Mouse (Mus musculus): ENCODE measurements at regions not wholly inside any gene's neighbourhood (a gene's known extent, or its start where the extent isn't known, plus 50 kb on each side); places are given as distances from the start of the nearest gene placed in this dataset.
"Not testable (repeated sequence)": the region's sequence is repeated elsewhere in the genome, so short reads cannot be mapped to it uniquely, and the experiment has no call there.

GRCm38 (mm10) chr9:94155581-94155980 lies 382.3 kb downstream of the 1190002N15Rik start:
- no peaks in the 10 kb centered on the region for H3K9me3 ChIP-seq
- H3K27me3 ChIP-seq (replicated peaks) = no peaks in the 10 kb centered on the region
- no peak for ATAC-seq (ENCODE audit: insufficient read depth, low FRiP score, low read depth)
- WGBS = 58% methylated on average over 2 of the region's 2 CpGs
- no peak overlapping the region for H3K9ac ChIP-seq
- H3K4me3 ChIP-seq (replicated peaks) = no peak overlapping the region
- no peak overlapping the region for H3K4me2 ChIP-seq
- no peaks in the 10 kb centered on the region for H3K4me1 ChIP-seq
- no peaks in the 10 kb centered on the region for H3K36me3 ChIP-seq
- no peak overlapping the region for H3K27ac ChIP-seq

GRCm38 (mm10) chr9:94148474-94148873 lies 389.4 kb downstream of the 1190002N15Rik start:
- 58% methylated on average over 1 of the region's 1 CpGs for WGBS
- H3K4me2 ChIP-seq = no peak overlapping the region
- no peaks in the 10 kb centered on the region for H3K4me1 ChIP-seq
- no peak overlapping the region for H3K4me3 ChIP-seq (replicated peaks)
- no peak overlapping the region for H3K27ac ChIP-seq
- no peaks in the 10 kb centered on the region for H3K27me3 ChIP-seq (replicated peaks)
- H3K36me3 ChIP-seq = no peaks in the 10 kb centered on the region
- H3K9ac ChIP-seq = no peak overlapping the region
- H3K9me3 ChIP-seq = no peaks in the 10 kb centered on the region
- ATAC-seq (ENCODE audit: insufficient read depth, low FRiP score, low read depth) = no peak

GRCm38 (mm10) chr9:94146787-94147186 lies 391.1 kb downstream of the 1190002N15Rik start:
- H3K9ac ChIP-seq = no peak overlapping the region
- no peaks in the 10 kb centered on the region for H3K27me3 ChIP-seq (replicated peaks)
- H3K4me1 ChIP-seq = no peaks in the 10 kb centered on the region
- no peak for ATAC-seq (ENCODE audit: insufficient read depth, low FRiP score, low read depth)
- H3K4me3 ChIP-seq (replicated peaks) = no peak overlapping the region
- H3K9me3 ChIP-seq = no peaks in the 10 kb centered on the region
- H3K27ac ChIP-seq = no peak overlapping the region
- WGBS = 87% methylated on average over 3 of the region's 3 CpGs
- H3K36me3 ChIP-seq = no peaks in the 10 kb centered on the region
- H3K4me2 ChIP-seq = no peak overlapping the region

GRCm38 (mm10) chr9:94136444-94136843 lies 401.4 kb downstream of the 1190002N15Rik start:
- no peak for ATAC-seq (ENCODE audit: insufficient read depth, low FRiP score, low read depth)
- Histone ChIP-seq H3K4me1 (no peaks in the 10 kb centered on the region), H3K27me3 (replicated peaks) (no peaks in the 10 kb centered on the region), H3K9ac (no peak overlapping the region), H3K9me3 (no peaks in the 10 kb centered on the region), H3K27ac (no peak overlapping the region), H3K4me2 (no peak overlapping the region), H3K4me3 (replicated peaks) (no peak overlapping the region), H3K36me3 (no peaks in the 10 kb centered on the region)
- WGBS = 33% methylated on average over 1 of the region's 1 CpGs

- Histone ChIP-seq H3K27me3 (replicated peaks) (no peaks in the 10 kb centered on the region), H3K4me3 (replicated peaks) (no peak overlapping the region), H3K4me1 (no peaks in the 10 kb centered on the region), H3K4me2 (no peak overlapping the region), H3K9me3 (no peaks in the 10 kb centered on the region), H3K36me3 (no peaks in the 10 kb centered on the region), H3K27ac (no peak overlapping the region), H3K9ac (no peak overlapping the region)
- WGBS = 73% methylated on average over 2 of the region's 2 CpGs
- no peak for ATAC-seq (ENCODE audit: insufficient read depth, low FRiP score, low read depth)
Observed at GRCm38 (mm10) chr9:94133682-94134081, 404.2 kb downstream of the 1190002N15Rik start.

- H3K36me3 ChIP-seq = no peaks in the 10 kb centered on the region
- H3K4me2 ChIP-seq = no peak overlapping the region
- whole genome bisulfite sequencing = 74% methylated on average over 1 of the region's 1 CpGs
- no peak overlapping the region for H3K9ac ChIP-seq
- no peak overlapping the region for H3K4me3 ChIP-seq (replicated peaks)
- no peaks in the 10 kb centered on the region for H3K9me3 ChIP-seq
- no peaks in the 10 kb centered on the region for H3K27me3 ChIP-seq (replicated peaks)
- no peaks in the 10 kb centered on the region for H3K4me1 ChIP-seq
- no peak for ATAC-seq (ENCODE audit: insufficient read depth, low FRiP score, low read depth)
- no peak overlapping the region for H3K27ac ChIP-seq
Observed at GRCm38 (mm10) chr9:94131367-94131766, 406.5 kb downstream of the 1190002N15Rik start.

GRCm38 (mm10) chr9:94116961-94117360 lies 420.9 kb downstream of the 1190002N15Rik start:
- WGBS = 81% methylated on average over 5 of the region's 5 CpGs
- no peak overlapping the region for H3K4me2 ChIP-seq
- ATAC-seq (ENCODE audit: insufficient read depth, low FRiP score, low read depth) = no peak
- H3K9ac ChIP-seq = no peak overlapping the region
- no peaks in the 10 kb centered on the region for H3K4me1 ChIP-seq
- no peaks in the 10 kb centered on the region for H3K9me3 ChIP-seq
- no peaks in the 10 kb centered on the region for H3K36me3 ChIP-seq
- no peak overlapping the region for H3K27ac ChIP-seq
- H3K27me3 ChIP-seq (replicated peaks) = no peaks in the 10 kb centered on the region
- no peak overlapping the region for H3K4me3 ChIP-seq (replicated peaks)

GRCm38 (mm10) chr9:94107701-94108100 lies 430.2 kb downstream of the 1190002N15Rik start:
- H3K9ac ChIP-seq; H3K4me3 ChIP-seq (replicated peaks); H3K27ac ChIP-seq; ATAC-seq (ENCODE audit: insufficient read depth, low FRiP score, low read depth); H3K4me2 ChIP-seq; H3K4me1 ChIP-seq; H3K36me3 ChIP-seq; H3K27me3 ChIP-seq (replicated peaks); H3K9me3 ChIP-seq: not testable (repeated sequence)
- WGBS = 44% methylated on average over 1 of the region's 1 CpGs

GRCm38 (mm10) chr9:94104669-94105068 lies 433.2 kb downstream of the 1190002N15Rik start:
- H3K4me2 ChIP-seq = no peak overlapping the region
- no peaks in the 10 kb centered on the region for H3K27me3 ChIP-seq (replicated peaks)
- H3K9ac ChIP-seq = no peak overlapping the region
- H3K36me3 ChIP-seq = no peaks in the 10 kb centered on the region
- ATAC-seq (ENCODE audit: insufficient read depth, low FRiP score, low read depth) = no peak
- H3K4me1 ChIP-seq = no peaks in the 10 kb centered on the region
- no peaks in the 10 kb centered on the region for H3K9me3 ChIP-seq
- H3K27ac ChIP-seq = no peak overlapping the region
- WGBS = 75% methylated on average over 4 of the region's 4 CpGs
- H3K4me3 ChIP-seq (replicated peaks) = no peak overlapping the region

GRCm38 (mm10) chr9:94101958-94102357 lies 435.9 kb downstream of the 1190002N15Rik start:
- H3K4me3 ChIP-seq (replicated peaks) = no peak overlapping the region
- H3K4me1 ChIP-seq = no peaks in the 10 kb centered on the region
- H3K27ac ChIP-seq = no peak overlapping the region
- ATAC-seq (ENCODE audit: insufficient read depth, low FRiP score, low read depth) = no peak
- no peaks in the 10 kb centered on the region for H3K9me3 ChIP-seq
- no peak overlapping the region for H3K9ac ChIP-seq
- WGBS = 38% methylated on average over 3 of the region's 3 CpGs
- H3K27me3 ChIP-seq (replicated peaks) = no peaks in the 10 kb centered on the region
- H3K4me2 ChIP-seq = no peak overlapping the region
- no peaks in the 10 kb centered on the region for H3K36me3 ChIP-seq

GRCm38 (mm10) chr9:94094800-94095199 lies 443.1 kb downstream of the 1190002N15Rik start:
- no peak for ATAC-seq (ENCODE audit: insufficient read depth, low FRiP score, low read depth)
- Histone ChIP-seq H3K27me3 (replicated peaks) (no peaks in the 10 kb centered on the region), H3K36me3 (no peaks in the 10 kb centered on the region), H3K9me3 (no peaks in the 10 kb centered on the region), H3K4me1 (no peaks in the 10 kb centered on the region), H3K9ac (no peak overlapping the region), H3K4me3 (replicated peaks) (no peak overlapping the region), H3K27ac (no peak overlapping the region), H3K4me2 (no peak overlapping the region)
- WGBS = 56% methylated on average over 2 of the region's 2 CpGs

GRCm38 (mm10) chr9:94091658-94092225 lies 446.1 kb downstream of the 1190002N15Rik start:
- no peaks in the 10 kb centered on the region for H3K9me3 ChIP-seq
- H3K4me3 ChIP-seq (replicated peaks) = no peak overlapping the region
- WGBS = 50% methylated on average over 7 of the region's 7 CpGs
- no peak overlapping the region for H3K9ac ChIP-seq
- no peaks in the 10 kb centered on the region for H3K36me3 ChIP-seq
- H3K27me3 ChIP-seq (replicated peaks) = no peaks in the 10 kb centered on the region
- ATAC-seq (ENCODE audit: insufficient read depth, low FRiP score, low read depth) = no peak
- no peak overlapping the region for H3K27ac ChIP-seq
- no peaks in the 10 kb centered on the region for H3K4me1 ChIP-seq
- no peak overlapping the region for H3K4me2 ChIP-seq

GRCm38 (mm10) chr9:94089759-94090158 lies 448.1 kb downstream of the 1190002N15Rik start:
- H3K9me3 ChIP-seq = no peaks in the 10 kb centered on the region
- no peak overlapping the region for H3K27ac ChIP-seq
- H3K36me3 ChIP-seq = no peaks in the 10 kb centered on the region
- no peaks in the 10 kb centered on the region for H3K4me1 ChIP-seq
- WGBS = 77% methylated on average over 1 of the region's 1 CpGs
- no peak overlapping the region for H3K4me2 ChIP-seq
- H3K4me3 ChIP-seq (replicated peaks) = no peak overlapping the region
- no peaks in the 10 kb centered on the region for H3K27me3 ChIP-seq (replicated peaks)
- H3K9ac ChIP-seq = no peak overlapping the region
- no peak for ATAC-seq (ENCODE audit: insufficient read depth, low FRiP score, low read depth)

Data from stomach, embryonic 15.5 days (tissue).